Mouse (Mus musculus): ENCODE data around the gene Fgf2. TPM values are rescaled to one million over a fixed set of nuclear protein-coding genes. Genes with fewer than 3 reads are reported as not detected.

Fgf2 gene
- polyA plus RNA-seq, 1 experiment: 0.49 TPM

GRCm38 (mm10) chr3:37360729-37361128, 12.6 kb downstream of the Fgf2 start:
- Histone ChIP-seq H3K79me3 (ENCODE audit: low read depth) (peaks cover 2% of the 10 kb centered on the region), H3ac (ENCODE audit: control insufficient read depth, insufficient read length, low read depth) (peak overlapping the region; percentile 39), H3K79me2 (ENCODE audit: control insufficient read depth, insufficient read depth) (no peaks in the 10 kb centered on the region), H3K36me3 (ENCODE audit: control insufficient read depth, insufficient read depth) (no peaks in the 10 kb centered on the region), H3K27me3 (ENCODE audit: control insufficient read depth, insufficient read depth, insufficient read length) (no peaks in the 10 kb centered on the region), H3K4me3 (ENCODE audit: insufficient read depth, poor library complexity, severe bottlenecking) (no peak overlapping the region)
- TF ChIP-seq USF1 (IDR thresholded peaks at IDR 0.05; ENCODE audit: low read depth): no peak
- TF ChIP-seq MYOG (IDR thresholded peaks at IDR 0.05; ENCODE audit: control insufficient read depth, extremely low read depth, insufficient read length): no peak
- TF ChIP-seq CEBPB (IDR thresholded peaks at IDR 0.05; ENCODE audit: low read depth): no peak
- TF ChIP-seq MAX (IDR thresholded peaks at IDR 0.05): no peak
- no peak for TF ChIP-seq MYOD1 (IDR thresholded peaks at IDR 0.05; ENCODE audit: control insufficient read depth, insufficient read length, low read depth)
- TF ChIP-seq FOSL1 (IDR thresholded peaks at IDR 0.05; ENCODE audit: insufficient read depth, low read length, poor library complexity, severe bottlenecking): no peak

GRCm38 (mm10) chr3:37365144-37365543, 17.0 kb downstream of the Fgf2 start:
- H3ac ChIP-seq (ENCODE audit: control insufficient read depth, insufficient read length, low read depth): no peak overlapping the region
- H3K79me2 ChIP-seq (ENCODE audit: control insufficient read depth, insufficient read depth): no peaks in the 10 kb centered on the region
- no peaks in the 10 kb centered on the region for H3K36me3 ChIP-seq (ENCODE audit: control insufficient read depth, insufficient read depth)
- peaks cover 2% of the 10 kb centered on the region for H3K79me3 ChIP-seq (ENCODE audit: low read depth)
- TF ChIP-seq MAX (IDR thresholded peaks at IDR 0.05): no peak
- TF ChIP-seq CEBPB (IDR thresholded peaks at IDR 0.05; ENCODE audit: low read depth): no peak
- no peak for TF ChIP-seq USF1 (IDR thresholded peaks at IDR 0.05; ENCODE audit: low read depth)
- no peak for TF ChIP-seq MYOG (IDR thresholded peaks at IDR 0.05; ENCODE audit: control insufficient read depth, extremely low read depth, insufficient read length)
- TF ChIP-seq MYOD1 (IDR thresholded peaks at IDR 0.05; ENCODE audit: control insufficient read depth, insufficient read length, low read depth): no peak
- no peak for TF ChIP-seq CTCF (IDR thresholded peaks at IDR 0.05; ENCODE audit: control insufficient read depth, insufficient read depth, insufficient read length)
- no peak overlapping the region for H3K4me3 ChIP-seq (ENCODE audit: insufficient read depth, poor library complexity, severe bottlenecking)
- H3K27me3 ChIP-seq (ENCODE audit: control insufficient read depth, insufficient read depth, insufficient read length): no peaks in the 10 kb centered on the region

GRCm38 (mm10) chr3:37365976-37366375, 17.8 kb downstream of the Fgf2 start:
- TF ChIP-seq CEBPB (IDR thresholded peaks at IDR 0.05; ENCODE audit: low read depth) (no peak), CTCF (IDR thresholded peaks at IDR 0.05; ENCODE audit: control insufficient read depth, insufficient read depth, insufficient read length) (no peak), MAX (IDR thresholded peaks at IDR 0.05) (no peak), FOSL1 (IDR thresholded peaks at IDR 0.05; ENCODE audit: insufficient read depth, low read length, poor library complexity, severe bottlenecking) (no peak), MYOD1 (IDR thresholded peaks at IDR 0.05; ENCODE audit: control insufficient read depth, insufficient read length, low read depth) (no peak), USF1 (IDR thresholded peaks at IDR 0.05; ENCODE audit: low read depth) (no peak), MYOG (IDR thresholded peaks at IDR 0.05; ENCODE audit: control insufficient read depth, extremely low read depth, insufficient read length) (no peak)
- no peaks in the 10 kb centered on the region for H3K36me3 ChIP-seq (ENCODE audit: control insufficient read depth, insufficient read depth)
- no peak overlapping the region for H3K4me3 ChIP-seq (ENCODE audit: insufficient read depth, poor library complexity, severe bottlenecking)

GRCm38 (mm10) chr3:37366381-37367053, 18.4 kb downstream of the Fgf2 start:
- H3K79me3 ChIP-seq (ENCODE audit: low read depth): peaks cover 2% of the 10 kb centered on the region
- H3K27me3 ChIP-seq (ENCODE audit: control insufficient read depth, insufficient read depth, insufficient read length): no peaks in the 10 kb centered on the region
- H3ac ChIP-seq (ENCODE audit: control insufficient read depth, insufficient read length, low read depth): no peak overlapping the region
- H3K4me3 ChIP-seq (ENCODE audit: insufficient read depth, poor library complexity, severe bottlenecking): no peak overlapping the region
- H3K36me3 ChIP-seq (ENCODE audit: control insufficient read depth, insufficient read depth): no peaks in the 10 kb centered on the region
- TF ChIP-seq MYOD1 (IDR thresholded peaks at IDR 0.05; ENCODE audit: control insufficient read depth, insufficient read length, low read depth): no peak
- TF ChIP-seq USF1 (IDR thresholded peaks at IDR 0.05; ENCODE audit: low read depth): no peak
- TF ChIP-seq CEBPB (IDR thresholded peaks at IDR 0.05; ENCODE audit: low read depth): no peak
- no peak for TF ChIP-seq CTCF (IDR thresholded peaks at IDR 0.05; ENCODE audit: control insufficient read depth, insufficient read depth, insufficient read length)
- TF ChIP-seq FOSL1 (IDR thresholded peaks at IDR 0.05; ENCODE audit: insufficient read depth, low read length, poor library complexity, severe bottlenecking): no peak
- no peak for TF ChIP-seq MYOG (IDR thresholded peaks at IDR 0.05; ENCODE audit: control insufficient read depth, extremely low read depth, insufficient read length)
- no peak for TF ChIP-seq MAX (IDR thresholded peaks at IDR 0.05)
- H3K79me2 ChIP-seq (ENCODE audit: control insufficient read depth, insufficient read depth): no peaks in the 10 kb centered on the region

More at GRCm38 (mm10) chr3:37365976-37366375, 17.8 kb downstream of the Fgf2 start:
- no peaks in the 10 kb centered on the region for H3K27me3 ChIP-seq (ENCODE audit: control insufficient read depth, insufficient read depth, insufficient read length)
- H3K79me2 ChIP-seq (ENCODE audit: control insufficient read depth, insufficient read depth): no peaks in the 10 kb centered on the region
- no peak overlapping the region for H3ac ChIP-seq (ENCODE audit: control insufficient read depth, insufficient read length, low read depth)
- H3K79me3 ChIP-seq (ENCODE audit: low read depth): peaks cover 2% of the 10 kb centered on the region

GRCm38 (mm10) chr3:37370407-37370806, 22.3 kb downstream of the Fgf2 start:
- TF ChIP-seq MAX (IDR thresholded peaks at IDR 0.05) (peak; percentile 19), CEBPB (IDR thresholded peaks at IDR 0.05; ENCODE audit: low read depth) (no peak), MYOD1 (IDR thresholded peaks at IDR 0.05; ENCODE audit: control insufficient read depth, insufficient read length, low read depth) (no peak)
- Histone ChIP-seq H3K79me2 (ENCODE audit: control insufficient read depth, insufficient read depth) (no peaks in the 10 kb centered on the region), H3K27me3 (ENCODE audit: control insufficient read depth, insufficient read depth, insufficient read length) (no peaks in the 10 kb centered on the region), H3K79me3 (ENCODE audit: low read depth) (no peaks in the 10 kb centered on the region), H3ac (ENCODE audit: control insufficient read depth, insufficient read length, low read depth) (no peak overlapping the region), H3K4me3 (ENCODE audit: insufficient read depth, poor library complexity, severe bottlenecking) (no peak overlapping the region), H3K36me3 (ENCODE audit: control insufficient read depth, insufficient read depth) (no peaks in the 10 kb centered on the region)

- H3K27me3 ChIP-seq (ENCODE audit: control insufficient read depth, insufficient read depth, insufficient read length): no peaks in the 10 kb centered on the region
These were observed 25.6 kb downstream of the Fgf2 start for GRCm38 (mm10) chr3:37373712-37374111.

More at GRCm38 (mm10) chr3:37373712-37374111, 25.6 kb downstream of the Fgf2 start:
- no peaks in the 10 kb centered on the region for H3K79me2 ChIP-seq (ENCODE audit: control insufficient read depth, insufficient read depth)
- no peak for TF ChIP-seq CTCF (IDR thresholded peaks at IDR 0.05; ENCODE audit: control insufficient read depth, insufficient read depth, insufficient read length)
- no peak for TF ChIP-seq MYOD1 (IDR thresholded peaks at IDR 0.05; ENCODE audit: control insufficient read depth, insufficient read length, low read depth)
- no peak for TF ChIP-seq MYOG (IDR thresholded peaks at IDR 0.05; ENCODE audit: control insufficient read depth, extremely low read depth, insufficient read length)
- TF ChIP-seq USF1 (IDR thresholded peaks at IDR 0.05; ENCODE audit: low read depth): no peak
- no peak for TF ChIP-seq MAX (IDR thresholded peaks at IDR 0.05)
- no peak for TF ChIP-seq FOSL1 (IDR thresholded peaks at IDR 0.05; ENCODE audit: insufficient read depth, low read length, poor library complexity, severe bottlenecking)
- TF ChIP-seq CEBPB (IDR thresholded peaks at IDR 0.05; ENCODE audit: low read depth): no peak
- H3K79me3 ChIP-seq (ENCODE audit: low read depth): no peaks in the 10 kb centered on the region
- no peak overlapping the region for H3K4me3 ChIP-seq (ENCODE audit: insufficient read depth, poor library complexity, severe bottlenecking)
- no peak overlapping the region for H3ac ChIP-seq (ENCODE audit: control insufficient read depth, insufficient read length, low read depth)
- no peaks in the 10 kb centered on the region for H3K36me3 ChIP-seq (ENCODE audit: control insufficient read depth, insufficient read depth)
